Mouse (Mus musculus): ENCODE results near the gene Cbx2. TPM values are rescaled to one million over a fixed set of nuclear protein-coding genes. Genes with fewer than 3 reads are reported as not detected.

The Cbx2 gene
- polyA plus RNA-seq, 1 experiment = 20.6 TPM

- Histone ChIP-seq H3K4me1 (replicated peaks; ENCODE audit: control insufficient read depth, insufficient read depth, low read length) (peaks cover 19% of the 10 kb centered on the region), H3K36me3 (ENCODE audit: control insufficient read depth, insufficient read depth, low read length) (peaks cover 13% of the 10 kb centered on the region), H3K27me3 (ENCODE audit: control insufficient read depth, insufficient read depth, low read length) (no peaks in the 10 kb centered on the region; the same call in 1 of the 2 replicates), H3K27ac (ENCODE audit: control insufficient read depth, insufficient read depth, low read length) (no peak overlapping the region), H3K4me3 (ENCODE audit: control insufficient read depth, insufficient read depth, low read length) (peak overlapping the region; percentile 95)
- TF ChIP-seq POLR2A (IDR thresholded peaks at IDR 0.05; ENCODE audit: control insufficient read depth, extremely low read depth, insufficient read depth, low read length, poor library complexity) (no peak), CTCF (IDR thresholded peaks at IDR 0.05; ENCODE audit: borderline replicate concordance, control insufficient read depth, extremely low read depth, insufficient read depth, low read length, poor library complexity) (no peak)
- 16% methylated on average over 7 of the region's 7 CpGs for WGBS
- DNase-seq = no peak
Observed at GRCm38 (mm10) chr11:119024260-119024659, 1.5 kb downstream of the Cbx2 start.

DNA sequence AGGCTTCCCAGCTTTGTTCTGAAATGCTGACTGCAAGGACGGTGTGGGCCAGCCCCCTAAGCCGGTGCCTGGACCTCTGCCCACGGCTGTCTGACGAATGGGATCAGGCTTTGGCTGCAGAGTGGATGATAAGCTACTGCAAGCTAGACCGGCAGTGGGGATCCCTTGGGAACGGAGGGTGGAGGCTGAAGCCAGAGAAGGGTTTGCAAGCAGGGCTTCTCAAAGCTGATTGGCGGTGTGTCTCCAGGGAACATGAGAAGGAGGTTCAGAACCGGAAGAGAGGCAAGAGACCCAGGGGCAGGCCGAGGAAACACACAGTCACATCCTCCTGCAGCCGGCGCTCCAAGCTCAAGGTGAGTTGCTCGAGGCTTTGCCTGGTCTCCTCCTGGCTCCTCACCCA is 3.4 kb downstream of the Cbx2 start:
- WGBS = 91% methylated on average over 12 of the region's 12 CpGs
- Histone ChIP-seq H3K36me3 (ENCODE audit: control insufficient read depth, insufficient read depth, low read length) (peaks cover 13% of the 10 kb centered on the region), H3K27me3 (ENCODE audit: control insufficient read depth, insufficient read depth, low read length) (no peaks in the 10 kb centered on the region; the same call in 1 of the 2 replicates), H3K4me1 (replicated peaks; ENCODE audit: control insufficient read depth, insufficient read depth, low read length) (peaks cover 19% of the 10 kb centered on the region), H3K4me3 (ENCODE audit: control insufficient read depth, insufficient read depth, low read length) (no peak overlapping the region), H3K27ac (ENCODE audit: control insufficient read depth, insufficient read depth, low read length) (no peak overlapping the region)
- no peak for DNase-seq
- no peak for TF ChIP-seq POLR2A (IDR thresholded peaks at IDR 0.05; ENCODE audit: control insufficient read depth, extremely low read depth, insufficient read depth, low read length, poor library complexity)
- TF ChIP-seq CTCF (IDR thresholded peaks at IDR 0.05; ENCODE audit: borderline replicate concordance, control insufficient read depth, extremely low read depth, insufficient read depth, low read length, poor library complexity) = no peak

GRCm38 (mm10) chr11:119033874-119034558 is 11.3 kb downstream of the Cbx2 start:
- peak; percentile 91 for TF ChIP-seq CTCF (IDR thresholded peaks at IDR 0.05; ENCODE audit: borderline replicate concordance, control insufficient read depth, extremely low read depth, insufficient read depth, low read length, poor library complexity)
- no peak for TF ChIP-seq POLR2A (IDR thresholded peaks at IDR 0.05; ENCODE audit: control insufficient read depth, extremely low read depth, insufficient read depth, low read length, poor library complexity)
- peaks cover 9% of the 10 kb centered on the region for H3K36me3 ChIP-seq (ENCODE audit: control insufficient read depth, insufficient read depth, low read length)
- H3K27me3 ChIP-seq (ENCODE audit: control insufficient read depth, insufficient read depth, low read length) = peaks cover 3% of the 10 kb centered on the region
- WGBS = 8% methylated on average over 26 of the region's 26 CpGs
- no peak overlapping the region for H3K27ac ChIP-seq (ENCODE audit: control insufficient read depth, insufficient read depth, low read length)
- peak; percentile 88 for DNase-seq
- 0 out of 2 replicates have a peak, but pooled peaks cover 3% of the 10 kb centered on the region for H3K4me1 ChIP-seq (replicated peaks; ENCODE audit: control insufficient read depth, insufficient read depth, low read length)
- no peak overlapping the region for H3K4me3 ChIP-seq (ENCODE audit: control insufficient read depth, insufficient read depth, low read length)

DNA sequence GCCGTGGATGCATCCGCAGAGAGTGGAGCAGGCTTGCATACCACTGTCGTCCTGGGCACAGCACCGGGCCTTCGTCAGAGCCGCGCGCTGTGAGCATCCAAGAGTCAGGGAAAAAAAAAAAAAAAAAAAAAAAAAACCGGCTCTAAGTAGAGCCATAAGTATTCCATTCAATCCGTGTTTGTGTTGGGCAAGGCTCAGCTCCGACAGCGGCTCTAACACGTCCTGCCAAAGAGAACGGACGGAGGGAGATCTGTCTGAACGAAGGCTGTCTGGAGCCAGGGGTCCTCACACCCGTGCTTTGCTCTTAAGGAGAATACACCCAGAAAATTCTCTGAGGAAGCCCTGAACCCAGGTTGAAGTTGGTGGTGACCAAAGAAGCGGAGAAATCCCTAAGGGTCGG is 11.9 kb downstream of the Cbx2 start:
- DNase-seq = no peak
- WGBS = 26% methylated on average over 19 of the region's 19 CpGs
- TF ChIP-seq POLR2A (IDR thresholded peaks at IDR 0.05; ENCODE audit: control insufficient read depth, extremely low read depth, insufficient read depth, low read length, poor library complexity) (no peak), CTCF (IDR thresholded peaks at IDR 0.05; ENCODE audit: borderline replicate concordance, control insufficient read depth, extremely low read depth, insufficient read depth, low read length, poor library complexity) (no peak)
- Histone ChIP-seq H3K36me3 (ENCODE audit: control insufficient read depth, insufficient read depth, low read length) (peaks cover 7% of the 10 kb centered on the region), H3K27me3 (ENCODE audit: control insufficient read depth, insufficient read depth, low read length) (peaks cover 3% of the 10 kb centered on the region), H3K27ac (ENCODE audit: control insufficient read depth, insufficient read depth, low read length) (no peak overlapping the region), H3K4me3 (ENCODE audit: control insufficient read depth, insufficient read depth, low read length) (no peak overlapping the region), H3K4me1 (replicated peaks; ENCODE audit: control insufficient read depth, insufficient read depth, low read length) (peaks cover 5% of the 10 kb centered on the region)

- no peak overlapping the region for H3K4me3 ChIP-seq (ENCODE audit: control insufficient read depth, insufficient read depth, low read length)
- peaks cover 3% of the 10 kb centered on the region for H3K27me3 ChIP-seq (ENCODE audit: control insufficient read depth, insufficient read depth, low read length)
- DNase-seq = no peak
- peaks cover 7% of the 10 kb centered on the region for H3K36me3 ChIP-seq (ENCODE audit: control insufficient read depth, insufficient read depth, low read length)
- WGBS = 18% methylated on average over 21 of the region's 21 CpGs
- TF ChIP-seq CTCF (IDR thresholded peaks at IDR 0.05; ENCODE audit: borderline replicate concordance, control insufficient read depth, extremely low read depth, insufficient read depth, low read length, poor library complexity) (no peak), POLR2A (IDR thresholded peaks at IDR 0.05; ENCODE audit: control insufficient read depth, extremely low read depth, insufficient read depth, low read length, poor library complexity) (no peak)
- peaks cover 10% of the 10 kb centered on the region for H3K4me1 ChIP-seq (replicated peaks; ENCODE audit: control insufficient read depth, insufficient read depth, low read length)
- no peak overlapping the region for H3K27ac ChIP-seq (ENCODE audit: control insufficient read depth, insufficient read depth, low read length)
Observed at GRCm38 (mm10) chr11:119035094-119035685, 12.4 kb downstream of the Cbx2 start.

DNA sequence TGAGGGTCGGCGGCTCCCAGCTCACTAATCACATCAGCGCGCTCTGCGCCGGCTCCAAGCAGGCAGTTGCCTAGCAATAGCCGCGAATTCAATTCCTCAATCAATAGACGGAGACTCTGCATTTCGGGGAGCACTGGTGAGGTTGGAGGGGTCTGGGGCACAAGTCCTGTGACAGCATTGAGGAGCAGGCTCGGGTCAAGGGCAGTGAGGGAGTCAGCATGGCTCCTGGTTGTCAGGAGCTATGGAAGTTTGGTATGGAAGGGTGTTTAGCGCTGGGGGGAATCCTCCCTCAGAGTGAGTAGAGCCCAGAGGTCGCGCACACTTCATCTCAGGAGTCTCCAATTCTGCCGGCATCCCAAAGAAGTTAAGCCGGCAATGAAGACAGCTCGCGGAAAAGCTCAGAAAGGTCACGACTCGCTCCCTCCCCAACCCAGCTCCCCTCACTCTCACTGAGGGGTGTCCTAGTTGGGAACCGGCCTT is 13.0 kb downstream of the Cbx2 start:
- Histone ChIP-seq H3K4me1 (replicated peaks; ENCODE audit: control insufficient read depth, insufficient read depth, low read length) (peaks cover 12% of the 10 kb centered on the region), H3K36me3 (ENCODE audit: control insufficient read depth, insufficient read depth, low read length) (peaks cover 7% of the 10 kb centered on the region), H3K27ac (ENCODE audit: control insufficient read depth, insufficient read depth, low read length) (no peak overlapping the region), H3K27me3 (ENCODE audit: control insufficient read depth, insufficient read depth, low read length) (peaks cover 3% of the 10 kb centered on the region), H3K4me3 (ENCODE audit: control insufficient read depth, insufficient read depth, low read length) (no peak overlapping the region)
- WGBS = 29% methylated on average over 21 of the region's 21 CpGs
- no peak for TF ChIP-seq POLR2A (IDR thresholded peaks at IDR 0.05; ENCODE audit: control insufficient read depth, extremely low read depth, insufficient read depth, low read length, poor library complexity)
- TF ChIP-seq CTCF (IDR thresholded peaks at IDR 0.05; ENCODE audit: borderline replicate concordance, control insufficient read depth, extremely low read depth, insufficient read depth, low read length, poor library complexity) = no peak
- DNase-seq = no peak
